In the genomic region with DNA sequence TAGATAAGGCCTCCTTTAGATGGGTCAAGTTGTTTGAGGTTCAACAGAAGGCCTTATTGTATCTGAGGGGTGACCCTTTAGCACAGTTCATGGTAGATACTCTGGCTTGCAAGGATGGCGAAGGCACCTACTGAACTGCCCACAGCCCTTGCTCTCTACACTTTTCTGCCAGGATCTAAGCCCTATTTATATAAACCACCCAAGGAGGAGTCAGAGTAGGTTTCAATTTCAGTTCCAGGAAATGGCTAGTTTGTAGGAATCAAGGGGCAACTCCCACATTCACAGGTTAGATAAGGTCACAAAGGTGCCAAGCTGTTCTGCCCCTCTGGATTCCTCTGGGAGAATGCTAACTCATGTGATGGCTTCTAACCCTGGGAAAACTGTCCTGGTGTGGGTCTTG, we compare ENCODE assay signal across 26 mouse cellular contexts. TPM values are rescaled to one million over a fixed set of nuclear protein-coding genes. Genes with fewer than 3 reads are reported as not detected.
"Had no signal": no experiment of that assay in that cellular context is flagged by ENCODE, and none has a peak within 500 bp of the region (broad histone marks: within the 10 kb centered on the region; RNA-seq: fewer than 3 reads in every experiment).

No protein-coding gene starts in this region.

RNA-seq across cellular contexts. Expression of a gene that starts 26.1 kb away (rescaled TPM):
- polyA plus RNA-seq: heart, embryonic 14.5 days; hindbrain, embryonic 12.5 days; limb, embryonic 11.5 days had no signal

RNA-seq across cellular contexts. Expression of a gene that starts 50.6 kb away (rescaled TPM):
- total RNA-seq: gastrocnemius, adult 2 months; gastrocnemius, postnatal 25 days; heart, postnatal 25 days; layer of hippocampus, adult 18-20 months; layer of hippocampus, adult 8-10 months; layer of hippocampus, postnatal 14 days; layer of hippocampus, postnatal 36 days; left cerebral cortex, adult 18-20 months; left cerebral cortex, adult 8-10 months; left cerebral cortex, postnatal 10 days; left cerebral cortex, postnatal 25 days; left cerebral cortex, postnatal 4 days had no signal
- polyA plus RNA-seq: heart, embryonic 10.5 days; heart, embryonic 12.5 days; heart, embryonic 14.5 days; hindbrain, embryonic 10.5 days; hindbrain, embryonic 12.5 days; hindbrain, embryonic 14.5 days; hindbrain, embryonic 16.5 days; intestine, embryonic 15.5 days; kidney, embryonic 16.5 days; limb, embryonic 11.5 days; limb, embryonic 13.5 days; limb, embryonic 15.5 days; liver, adult 2 months; liver, embryonic 12.5 days had no signal

RNA-seq across cellular contexts. Expression of a gene that starts 51.1 kb away (rescaled TPM):
- polyA plus RNA-seq: heart, embryonic 10.5 days; heart, embryonic 12.5 days had no signal
